Mouse (Mus musculus) heart, embryonic 14.5 days (tissue): ENCODE data around the gene Nos3. TPM values are rescaled to one million over a fixed set of nuclear protein-coding genes. Genes with fewer than 3 reads are reported as not detected.
A peak's percentile ranks its signal among the peaks of the same experiment; 100 is the strongest.

ENCODE experiments used
- ATAC-seq: fragments of 200-750 bp; cut with Nextera tagmentation; 2 replicates; pipeline ENCODE4 v1.8.0; 2017; ENCODE audit warnings: low read depth, moderate TSS enrichment; ENCODE audit not compliant: insufficient number of reproducible peaks, insufficient read depth, low FRiP score
- H3K27ac ChIP-seq, 2 experiments: fragments of 200-500 bp in 1 of 2; fragments of 300-500 bp in 1 of 2; sonication (generic) in 1 of 2; replicated peaks in 1 of 2; 2 replicates each; pipeline ENCODE4 v1.5.1; 2012 to 2014; ENCODE audit warnings: low read depth in 2 of 2, low read length in 2 of 2, control low read depth in 1 of 2, mild to moderate bottlenecking in 1 of 2, mixed read lengths in 1 of 2; ENCODE audit not compliant: control insufficient read depth in 1 of 2, insufficient read depth in 1 of 2
- H3K27me3 ChIP-seq: fragments of 300-500 bp; sonication (generic); 2 replicates; pipeline ENCODE4 v1.6.1; 2014; ENCODE audit warnings: mild to moderate bottlenecking, low read length, control low read depth; ENCODE audit not compliant: control insufficient read depth, insufficient read depth
- H3K36me3 ChIP-seq: fragments of 300-500 bp; sonication (generic); 2 replicates; pipeline ENCODE4 v1.6.1; 2014; ENCODE audit warnings: mild to moderate bottlenecking, control low read depth, low read length, mixed read lengths; ENCODE audit not compliant: control insufficient read depth, insufficient read depth
- H3K4me1 ChIP-seq, 2 experiments: fragments of 200-500 bp in 1 of 2; fragments of 300-500 bp in 1 of 2; sonication (generic) in 1 of 2; 2 replicates each; pipeline ENCODE4 v1.6.1; 2012 to 2014; ENCODE audit warnings: low read length in 2 of 2, control low read depth in 1 of 2, mixed read lengths in 1 of 2; ENCODE audit not compliant: control insufficient read depth in 2 of 2, insufficient read depth in 2 of 2
- H3K4me2 ChIP-seq: fragments of 300-500 bp; sonication (generic); 2 replicates; pipeline ENCODE4 v1.6.1; 2014; ENCODE audit warnings: mild to moderate bottlenecking, low read length
- H3K4me3 ChIP-seq, 2 experiments: fragments of 200-500 bp in 1 of 2; fragments of 300-500 bp in 1 of 2; sonication (generic) in 1 of 2; 2 replicates each; pipeline ENCODE4 v1.5.1; 2012 to 2014; ENCODE audit warnings: low read length in 2 of 2, mild to moderate bottlenecking in 2 of 2, control low read depth in 1 of 2, low read depth in 1 of 2, moderate library complexity in 1 of 2; ENCODE audit not compliant: control insufficient read depth in 1 of 2, insufficient read depth in 1 of 2
- H3K9ac ChIP-seq: fragments of 300-500 bp; sonication (generic); 2 replicates; pipeline ENCODE4 v1.6.1; 2014; ENCODE audit warnings: mild to moderate bottlenecking, low read length
- H3K9me3 ChIP-seq: fragments of 300-500 bp; sonication (generic); 2 replicates; pipeline ENCODE4 v1.6.1; 2016; ENCODE audit warnings: low read length, control low read depth; ENCODE audit not compliant: control insufficient read depth
- WGBS: fragments of 180-500 bp; shearing (Covaris S2); extraction: QIAGEN DNeasy Blood & Tissue Kit; methylation state at CpG from one replicate; pipeline ENCODE4 v1.1.7; 2014; 5-methylcytosine and 5-hydroxymethylcytosine counted together
- polyA plus RNA-seq: library from polyadenylated mRNA; unstranded; fragments of >200 nt; fragmentation: Nextera tagmentation; extraction: Ambion mirVana; gene quantifications from 2 replicates; pipeline ENCODE4 v1.2.1, GENCODE M21; 2014

Gene Nos3
- polyA plus RNA-seq, 1 experiment from 2014 or later, result 27.7 TPM

- Histone ChIP-seq H3K4me3 (no peak overlapping the region), H3K27ac (no peak overlapping the region), H3K27me3 (no peaks in the 10 kb centered on the region), H3K4me1 (peaks cover 0 to 3% of the 10 kb centered on the region in 2 experiments; a peak in 3 of 4 replicates), H3K36me3 (peaks cover 55% of the 10 kb centered on the region), H3K4me2 (no peak overlapping the region), H3K9ac (no peak overlapping the region), H3K9me3 (no peaks in the 10 kb centered on the region)
- WGBS, result 90% methylated on average over 11 of the region's 11 CpGs
- no peak for ATAC-seq
These were observed 35.8 kb downstream of the Nos3 start for GRCm38 (mm10) chr5:24400362-24400761.

GRCm38 (mm10) chr5:24400911-24401605 lies 36.4 kb downstream of the Nos3 start:
- ATAC-seq, result no peak
- H3K27ac ChIP-seq, result no peak overlapping the region
- H3K9ac ChIP-seq, result no peak overlapping the region
- H3K9me3 ChIP-seq, result no peaks in the 10 kb centered on the region
- peaks cover 0 to 3% of the 10 kb centered on the region in 2 experiments; a peak in 3 of 4 replicates for H3K4me1 ChIP-seq
- no peaks in the 10 kb centered on the region for H3K27me3 ChIP-seq
- H3K4me2 ChIP-seq, result no peak overlapping the region
- 92% methylated on average over 5 of the region's 5 CpGs for WGBS
- H3K4me3 ChIP-seq, result no peak overlapping the region
- H3K36me3 ChIP-seq, result peaks cover 61% of the 10 kb centered on the region

- Histone ChIP-seq H3K4me1 (peaks cover 0 to 3% of the 10 kb centered on the region in 2 experiments; a peak in 3 of 4 replicates), H3K27ac (no peak overlapping the region), H3K4me3 (no peak overlapping the region), H3K36me3 (peaks cover 66% of the 10 kb centered on the region), H3K9ac (no peak overlapping the region), H3K9me3 (no peaks in the 10 kb centered on the region), H3K4me2 (no peak overlapping the region), H3K27me3 (no peaks in the 10 kb centered on the region)
- no peak for ATAC-seq
- WGBS, result 57% methylated on average over 9 of the region's 9 CpGs
These were observed 37.4 kb downstream of the Nos3 start for GRCm38 (mm10) chr5:24401969-24402368.

- H3K4me2 ChIP-seq, result no peak overlapping the region
- H3K27me3 ChIP-seq, result no peaks in the 10 kb centered on the region
- ATAC-seq, result no peak
- H3K36me3 ChIP-seq, result peaks cover 80% of the 10 kb centered on the region
- H3K4me3 ChIP-seq, result no peak overlapping the region
- H3K9ac ChIP-seq, result no peak overlapping the region
- 83% methylated on average over 6 of the region's 6 CpGs for WGBS
- H3K9me3 ChIP-seq, result no peaks in the 10 kb centered on the region
- no peak overlapping the region for H3K27ac ChIP-seq
- peaks cover 0 to 3% of the 10 kb centered on the region in 2 experiments; a peak in 2 of 4 replicates for H3K4me1 ChIP-seq
These were observed 40.2 kb downstream of the Nos3 start for GRCm38 (mm10) chr5:24404594-24405360.

GRCm38 (mm10) chr5:24405389-24405876 lies 40.8 kb downstream of the Nos3 start:
- ATAC-seq, result no peak
- H3K9me3 ChIP-seq, result no peaks in the 10 kb centered on the region
- H3K4me1 ChIP-seq, result peaks cover 0 to 3% of the 10 kb centered on the region in 2 experiments; a peak in 2 of 4 replicates
- peaks cover 73% of the 10 kb centered on the region for H3K36me3 ChIP-seq
- 56% methylated on average over 3 of the region's 3 CpGs for WGBS
- no peaks in the 10 kb centered on the region for H3K27me3 ChIP-seq
- H3K4me3 ChIP-seq, result no peak overlapping the region
- no peak overlapping the region for H3K27ac ChIP-seq
- no peak overlapping the region for H3K9ac ChIP-seq
- no peak overlapping the region for H3K4me2 ChIP-seq

- H3K4me3 ChIP-seq, result no peak overlapping the region
- no peaks in the 10 kb centered on the region for H3K9me3 ChIP-seq
- peaks cover 0 to 2% of the 10 kb centered on the region in 2 experiments; a peak in 1 of 4 replicates for H3K4me1 ChIP-seq
- no peak overlapping the region for H3K27ac ChIP-seq
- 86% methylated on average over 13 of the region's 13 CpGs for WGBS
- H3K27me3 ChIP-seq, result no peaks in the 10 kb centered on the region
- 0 out of 2 replicates have a peak, but pooled peaks have one; percentile 13 for ATAC-seq
- peaks cover 41% of the 10 kb centered on the region for H3K36me3 ChIP-seq
- no peak overlapping the region for H3K4me2 ChIP-seq
- no peak overlapping the region for H3K9ac ChIP-seq
These were observed 44.0 kb downstream of the Nos3 start for GRCm38 (mm10) chr5:24408651-24409050.

GRCm38 (mm10) chr5:24409466-24409865 lies 44.9 kb downstream of the Nos3 start:
- peaks cover under 1% of the 10 kb centered on the region; the same call in 1 of the 2 replicates for H3K27me3 ChIP-seq
- H3K9me3 ChIP-seq, result no peaks in the 10 kb centered on the region
- H3K4me3 ChIP-seq, result no peak overlapping the region
- H3K27ac ChIP-seq, result no peak overlapping the region
- H3K4me1 ChIP-seq, result peaks cover 0 to 2% of the 10 kb centered on the region in 2 experiments; a peak in 1 of 4 replicates
- WGBS, result 81% methylated on average over 2 of the region's 2 CpGs
- peaks cover 33% of the 10 kb centered on the region for H3K36me3 ChIP-seq
- no peak overlapping the region for H3K4me2 ChIP-seq
- no peak overlapping the region for H3K9ac ChIP-seq
- ATAC-seq, result no peak
